Mouse (Mus musculus): Measurements from ENCODE around the gene Abl2. TPM values are rescaled to one million over a fixed set of nuclear protein-coding genes. Genes with fewer than 3 reads are reported as not detected.

Abl2 gene
- total and polyA plus RNA-seq, 3 experiments: 4.7 to 25.7 (median 22.1) TPM

GRCm38 (mm10) chr1:156543999-156544398 lies 14.6 kb upstream of the Abl2 start:
- Histone ChIP-seq H3K27ac (no peak overlapping the region), H3K36me3 (ENCODE audit: control insufficient read depth, insufficient read depth, low read length) (no peaks in the 10 kb centered on the region), H3K4me3 (no peak overlapping the region), H3K79me2 (replicated peaks; ENCODE audit: control insufficient read depth, insufficient read depth, low read length) (no peaks in the 10 kb centered on the region), H3K9ac (ENCODE audit: low read depth, low read length) (no peak overlapping the region), H3K27me3 (ENCODE audit: control insufficient read depth, insufficient read depth, low read length) (no peaks in the 10 kb centered on the region), H3K4me1 (ENCODE audit: control insufficient read depth, insufficient read depth, low read length) (no peaks in the 10 kb centered on the region)
- DNase-seq: no peak
- WGBS: 31% methylated on average over 12 of the region's 12 CpGs
- intact Hi-C loops (cut with DNase I): no loop called here
- TF ChIP-seq EP300 (IDR thresholded peaks at IDR 0.05; ENCODE audit: insufficient read depth, low read depth, low read length): no peak
- TF ChIP-seq CTCF (IDR thresholded peaks at IDR 0.05): no peak
- TF ChIP-seq POLR2A (IDR thresholded peaks at IDR 0.05; ENCODE audit: insufficient read depth, low read depth, low read length): no peak

- Histone ChIP-seq H3K27ac (peak overlapping the region; percentile 94), H3K27me3 (ENCODE audit: control insufficient read depth, insufficient read depth, low read length) (no peaks in the 10 kb centered on the region), H3K4me1 (ENCODE audit: control insufficient read depth, insufficient read depth, low read length) (peaks cover 3% of the 10 kb centered on the region; the same call in 1 of the 2 replicates), H3K36me3 (ENCODE audit: control insufficient read depth, insufficient read depth, low read length) (no peaks in the 10 kb centered on the region; the same call in 1 of the 2 replicates), H3K79me2 (replicated peaks; ENCODE audit: control insufficient read depth, insufficient read depth, low read length) (peaks cover 4% of the 10 kb centered on the region), H3K4me3 (peak overlapping the region; percentile 99), H3K9ac (ENCODE audit: low read depth, low read length) (peak overlapping the region; percentile 87)
- intact Hi-C loops (cut with DNase I): loop anchor here (2.0 to 5.0 kb wide), 3 partner anchors 56 to 158 kb away; partner anchors contain the start of genes Fam20b and Soat1
- TF ChIP-seq POLR2A (IDR thresholded peaks at IDR 0.05; ENCODE audit: insufficient read depth, low read depth, low read length) (no peak), EP300 (IDR thresholded peaks at IDR 0.05; ENCODE audit: insufficient read depth, low read depth, low read length) (no peak), CTCF (IDR thresholded peaks at IDR 0.05) (no peak)
- DNase-seq: peak; percentile 67
- under 1% methylated on average over 56 of the region's 66 CpGs for WGBS
Measured at GRCm38 (mm10) chr1:156558950-156559640, 509 bp downstream of the Abl2 start.

- H3K36me3 ChIP-seq (ENCODE audit: control insufficient read depth, insufficient read depth, low read length): no peaks in the 10 kb centered on the region; the same call in 1 of the 2 replicates
- H3K27me3 ChIP-seq (ENCODE audit: control insufficient read depth, insufficient read depth, low read length): no peaks in the 10 kb centered on the region
- intact Hi-C loops (cut with DNase I): loop anchor here (2.0 to 5.0 kb wide), 3 partner anchors 55 to 158 kb away; partner anchors contain the start of genes Fam20b and Soat1
- no peak overlapping the region for H3K27ac ChIP-seq
- no peak for TF ChIP-seq CTCF (IDR thresholded peaks at IDR 0.05)
- no peak for TF ChIP-seq POLR2A (IDR thresholded peaks at IDR 0.05; ENCODE audit: insufficient read depth, low read depth, low read length)
- TF ChIP-seq EP300 (IDR thresholded peaks at IDR 0.05; ENCODE audit: insufficient read depth, low read depth, low read length): no peak
- peaks cover 4% of the 10 kb centered on the region for H3K79me2 ChIP-seq (replicated peaks; ENCODE audit: control insufficient read depth, insufficient read depth, low read length)
- DNase-seq: no peak
- H3K9ac ChIP-seq (ENCODE audit: low read depth, low read length): peak overlapping the region; percentile 87
- 14% methylated on average over 8 of the region's 8 CpGs for WGBS
- H3K4me1 ChIP-seq (ENCODE audit: control insufficient read depth, insufficient read depth, low read length): peaks cover 3% of the 10 kb centered on the region; the same call in 1 of the 2 replicates
- peak overlapping the region; percentile 99 for H3K4me3 ChIP-seq
Measured at GRCm38 (mm10) chr1:156559641-156560020, 1.0 kb downstream of the Abl2 start.

- Histone ChIP-seq H3K27ac (no peak overlapping the region), H3K4me1 (ENCODE audit: control insufficient read depth, insufficient read depth, low read length) (peaks cover 3% of the 10 kb centered on the region; the same call in 1 of the 2 replicates), H3K27me3 (ENCODE audit: control insufficient read depth, insufficient read depth, low read length) (no peaks in the 10 kb centered on the region), H3K4me3 (no peak overlapping the region), H3K36me3 (ENCODE audit: control insufficient read depth, insufficient read depth, low read length) (no peaks in the 10 kb centered on the region; the same call in 1 of the 2 replicates), H3K9ac (ENCODE audit: low read depth, low read length) (no peak overlapping the region), H3K79me2 (replicated peaks; ENCODE audit: control insufficient read depth, insufficient read depth, low read length) (peaks cover 4% of the 10 kb centered on the region)
- DNase-seq: peak in 1 of 2 experiments; percentile 8
- 66% methylated on average over 9 of the region's 9 CpGs for WGBS
- intact Hi-C loops (cut with DNase I): no loop called here
- TF ChIP-seq POLR2A (IDR thresholded peaks at IDR 0.05; ENCODE audit: insufficient read depth, low read depth, low read length): no peak
- TF ChIP-seq EP300 (IDR thresholded peaks at IDR 0.05; ENCODE audit: insufficient read depth, low read depth, low read length): no peak
- TF ChIP-seq CTCF (IDR thresholded peaks at IDR 0.05): no peak
Measured at GRCm38 (mm10) chr1:156560500-156560899, 1.9 kb downstream of the Abl2 start.

- WGBS: 60% methylated on average over 2 of the region's 2 CpGs
- H3K27me3 ChIP-seq (ENCODE audit: control insufficient read depth, insufficient read depth, low read length): no peaks in the 10 kb centered on the region
- TF ChIP-seq POLR2A (IDR thresholded peaks at IDR 0.05; ENCODE audit: insufficient read depth, low read depth, low read length): no peak
- no peak for TF ChIP-seq CTCF (IDR thresholded peaks at IDR 0.05)
- no peak for TF ChIP-seq EP300 (IDR thresholded peaks at IDR 0.05; ENCODE audit: insufficient read depth, low read depth, low read length)
- no peaks in the 10 kb centered on the region for H3K36me3 ChIP-seq (ENCODE audit: control insufficient read depth, insufficient read depth, low read length)
- H3K4me3 ChIP-seq: no peak overlapping the region
- intact Hi-C loops (cut with DNase I): no loop called here
- no peak overlapping the region for H3K27ac ChIP-seq
- H3K4me1 ChIP-seq (ENCODE audit: control insufficient read depth, insufficient read depth, low read length): peaks cover 2% of the 10 kb centered on the region
- DNase-seq: no peak
- H3K79me2 ChIP-seq (replicated peaks; ENCODE audit: control insufficient read depth, insufficient read depth, low read length): peaks cover 2% of the 10 kb centered on the region
- H3K9ac ChIP-seq (ENCODE audit: low read depth, low read length): no peak overlapping the region
Measured at GRCm38 (mm10) chr1:156565328-156565727, 6.7 kb downstream of the Abl2 start.

- peak in 1 of 2 experiments; percentile 30 for DNase-seq
- H3K4me3 ChIP-seq: no peak overlapping the region
- peaks cover 2% of the 10 kb centered on the region for H3K79me2 ChIP-seq (replicated peaks; ENCODE audit: control insufficient read depth, insufficient read depth, low read length)
- H3K9ac ChIP-seq (ENCODE audit: low read depth, low read length): no peak overlapping the region
- intact Hi-C loops (cut with DNase I): no loop called here
- no peaks in the 10 kb centered on the region for H3K27me3 ChIP-seq (ENCODE audit: control insufficient read depth, insufficient read depth, low read length)
- TF ChIP-seq CTCF (IDR thresholded peaks at IDR 0.05): peak; percentile 60
- TF ChIP-seq POLR2A (IDR thresholded peaks at IDR 0.05; ENCODE audit: insufficient read depth, low read depth, low read length): no peak
- H3K36me3 ChIP-seq (ENCODE audit: control insufficient read depth, insufficient read depth, low read length): no peaks in the 10 kb centered on the region
- no peak overlapping the region for H3K27ac ChIP-seq
- 98% methylated on average over 3 of the region's 3 CpGs for WGBS
- peaks cover 2% of the 10 kb centered on the region for H3K4me1 ChIP-seq (ENCODE audit: control insufficient read depth, insufficient read depth, low read length)
Measured at GRCm38 (mm10) chr1:156566132-156566531, 7.5 kb downstream of the Abl2 start.

Measured in heart, adult 2 months (tissue).